Mouse (Mus musculus) right cerebral cortex, postnatal 36 days (tissue): Measurements from ENCODE around the gene Nfu1.
"Not testable (repeated sequence)": the region's sequence is repeated elsewhere in the genome, so short reads cannot be mapped to it uniquely, and the experiment has no call there.

Experiments
- DNase-seq, 2 experiments: peaks; one replicate each; pipeline ENCODE4 v3.0.0; 2022; ENCODE audit warnings: low spot score in 2 of 2, mixed read lengths in 1 of 2

Gene Nfu1

GRCm38 (mm10) chr6:87021791-87022190, 12.8 kb downstream of the Nfu1 start:
- no peak for DNase-seq

GRCm38 (mm10) chr6:87026980-87027379, 17.9 kb downstream of the Nfu1 start:
- DNase-seq: no peak

- no peak for DNase-seq
Measured at GRCm38 (mm10) chr6:87028881-87029280, 19.8 kb downstream of the Nfu1 start.

- not testable (repeated sequence) for DNase-seq
Measured at GRCm38 (mm10) chr6:87031310-87031709, 22.3 kb downstream of the Nfu1 start.

GRCm38 (mm10) chr6:87032401-87032800, 23.4 kb downstream of the Nfu1 start:
- DNase-seq: no peak

GRCm38 (mm10) chr6:87034395-87034794, 25.4 kb downstream of the Nfu1 start:
- no peak for DNase-seq

- DNase-seq: no peak
Measured at GRCm38 (mm10) chr6:87037826-87038620, 29.0 kb downstream of the Nfu1 start.

- DNase-seq: no peak
Measured at GRCm38 (mm10) chr6:87039161-87039560, 30.1 kb downstream of the Nfu1 start.

GRCm38 (mm10) chr6:87040971-87041370, 31.9 kb downstream of the Nfu1 start:
- no peak for DNase-seq

- no peak for DNase-seq
Measured at GRCm38 (mm10) chr6:87041431-87041830, 32.4 kb downstream of the Nfu1 start.

- no peak for DNase-seq
Measured at GRCm38 (mm10) chr6:87042004-87042336, 32.9 kb downstream of the Nfu1 start.

GRCm38 (mm10) chr6:87042337-87043130, 33.5 kb downstream of the Nfu1 start, which contains the start of gene Gfpt1:
Gene Gfpt1 (plus strand): TSS chr6:87042846.
- DNase-seq: peak; percentile 93 to 94

GRCm38 (mm10) chr6:87043131-87043516, 34.1 kb downstream of the Nfu1 start:
- no peak for DNase-seq

GRCm38 (mm10) chr6:87044895-87045294, 35.9 kb downstream of the Nfu1 start:
- no peak for DNase-seq

- DNase-seq: no peak
Measured at GRCm38 (mm10) chr6:87045507-87045906, 36.5 kb downstream of the Nfu1 start.

- DNase-seq: not testable (repeated sequence)
Measured at GRCm38 (mm10) chr6:87048712-87049111, 39.7 kb downstream of the Nfu1 start.

- peak; percentile 22 to 44 for DNase-seq
Measured at GRCm38 (mm10) chr6:87051886-87052425, 42.9 kb downstream of the Nfu1 start.

- no peak for DNase-seq
Measured at GRCm38 (mm10) chr6:87054193-87054592, 45.2 kb downstream of the Nfu1 start.

GRCm38 (mm10) chr6:87059754-87060153, 50.7 kb downstream of the Nfu1 start:
- no peak for DNase-seq

GRCm38 (mm10) chr6:87063586-87063985, 54.5 kb downstream of the Nfu1 start:
- DNase-seq: no peak

GRCm38 (mm10) chr6:87068209-87068608, 59.2 kb downstream of the Nfu1 start:
- no peak for DNase-seq

GRCm38 (mm10) chr6:87069195-87069900, 60.3 kb downstream of the Nfu1 start:
- no peak for DNase-seq
